Mouse (Mus musculus): ENCODE results near the gene Tns1. TPM values are rescaled to one million over a fixed set of nuclear protein-coding genes. Genes with fewer than 3 reads are reported as not detected.

The Tns1 gene
- polyA plus RNA-seq, 1 experiment: 111 TPM

- Histone ChIP-seq H3K36me3 (ENCODE audit: control insufficient read depth, insufficient read depth) (no peaks in the 10 kb centered on the region), H3K4me2 (ENCODE audit: low read depth) (no peak overlapping the region)
- TF ChIP-seq SRF (IDR thresholded peaks at IDR 0.05; ENCODE audit: control insufficient read depth, insufficient read length, low read depth) (no peak), CEBPB (IDR thresholded peaks at IDR 0.05; ENCODE audit: insufficient read depth, poor library complexity, severe bottlenecking) (no peak), MYOG (IDR thresholded peaks at IDR 0.05; ENCODE audit: control insufficient read depth in 1 of 3, insufficient read depth in 1 of 3, insufficient read length in 2 of 3, low read depth in 2 of 3) (no peak), MYOD1 (IDR thresholded peaks at IDR 0.05; ENCODE audit: control insufficient read depth in 1 of 3, insufficient read length in 2 of 3, low read depth in 2 of 3) (peak in 1 of 3 experiments; percentile 20), E2F4 (IDR thresholded peaks at IDR 0.05; ENCODE audit: insufficient read depth) (no peak), POLR2A (IDR thresholded peaks at IDR 0.05; ENCODE audit: insufficient read length, low read depth) (no peak)
Measured at GRCm38 (mm10) chr1:74094497-74095270, 29.6 kb downstream of the Tns1 start.

GRCm38 (mm10) chr1:74093447-74093846 lies 30.8 kb downstream of the Tns1 start:
- Histone ChIP-seq H3K36me3 (ENCODE audit: control insufficient read depth, insufficient read depth) (no peaks in the 10 kb centered on the region), H3K79me2 (ENCODE audit: control insufficient read depth, insufficient read depth) (no peaks in the 10 kb centered on the region), H3K4me2 (ENCODE audit: low read depth) (no peak overlapping the region), H3K4me3 (no peak overlapping the region), H3K27me3 (ENCODE audit: control insufficient read depth, insufficient read depth, insufficient read length) (peaks cover 16% of the 10 kb centered on the region), H3ac (ENCODE audit: control insufficient read depth, insufficient read length) (no peak overlapping the region)
- TF ChIP-seq USF1 (IDR thresholded peaks at IDR 0.05; ENCODE audit: low read depth) (no peak), MYOD1 (IDR thresholded peaks at IDR 0.05; ENCODE audit: control insufficient read depth in 1 of 3, insufficient read length in 2 of 3, low read depth in 2 of 3) (no peak), POLR2A (IDR thresholded peaks at IDR 0.05; ENCODE audit: insufficient read length, low read depth) (no peak), E2F4 (IDR thresholded peaks at IDR 0.05; ENCODE audit: insufficient read depth) (no peak), TCF3 (IDR thresholded peaks at IDR 0.05; ENCODE audit: insufficient read length, low read depth) (no peak), MAX (IDR thresholded peaks at IDR 0.05; ENCODE audit: low read depth) (no peak), REST (IDR thresholded peaks at IDR 0.05; ENCODE audit: insufficient read depth, insufficient read length) (no peak)

More at GRCm38 (mm10) chr1:74094497-74095270, 29.6 kb downstream of the Tns1 start:
- peaks cover 26% of the 10 kb centered on the region for H3K27me3 ChIP-seq (ENCODE audit: control insufficient read depth, insufficient read depth, insufficient read length)
- no peaks in the 10 kb centered on the region for H3K79me2 ChIP-seq (ENCODE audit: control insufficient read depth, insufficient read depth)
- no peak overlapping the region for H3ac ChIP-seq (ENCODE audit: control insufficient read depth, insufficient read length)
- no peak overlapping the region for H3K4me3 ChIP-seq

GRCm38 (mm10) chr1:74092242-74092641 lies 32.0 kb downstream of the Tns1 start:
- no peak for TF ChIP-seq POLR2A (IDR thresholded peaks at IDR 0.05; ENCODE audit: insufficient read length, low read depth)
- TF ChIP-seq MYOD1 (IDR thresholded peaks at IDR 0.05; ENCODE audit: control insufficient read depth in 1 of 3, insufficient read length in 2 of 3, low read depth in 2 of 3): no peak
- TF ChIP-seq MAX (IDR thresholded peaks at IDR 0.05; ENCODE audit: low read depth): no peak
- TF ChIP-seq TCF3 (IDR thresholded peaks at IDR 0.05; ENCODE audit: insufficient read length, low read depth): no peak
- TF ChIP-seq SRF (IDR thresholded peaks at IDR 0.05; ENCODE audit: control insufficient read depth, insufficient read length, low read depth): no peak
- TF ChIP-seq REST (IDR thresholded peaks at IDR 0.05; ENCODE audit: insufficient read depth, insufficient read length): no peak
- TF ChIP-seq POLR2AphosphoS2 (IDR thresholded peaks at IDR 0.05; ENCODE audit: insufficient read length, low read depth): no peak
- TF ChIP-seq USF1 (IDR thresholded peaks at IDR 0.05; ENCODE audit: low read depth): no peak
- no peak for TF ChIP-seq TCF12 (IDR thresholded peaks at IDR 0.05; ENCODE audit: insufficient read depth, poor library complexity, severe bottlenecking)
- Histone ChIP-seq H3K36me3 (ENCODE audit: control insufficient read depth, insufficient read depth) (no peaks in the 10 kb centered on the region), H3K27me3 (ENCODE audit: control insufficient read depth, insufficient read depth, insufficient read length) (peaks cover 7% of the 10 kb centered on the region), H3K4me3 (no peak overlapping the region), H3K4me2 (ENCODE audit: low read depth) (no peak overlapping the region), H3K79me2 (ENCODE audit: control insufficient read depth, insufficient read depth) (no peaks in the 10 kb centered on the region), H3ac (ENCODE audit: control insufficient read depth, insufficient read length) (no peak overlapping the region)

GRCm38 (mm10) chr1:74091611-74092224 lies 32.5 kb downstream of the Tns1 start:
- no peak overlapping the region for H3K4me3 ChIP-seq
- no peak overlapping the region for H3ac ChIP-seq (ENCODE audit: control insufficient read depth, insufficient read length)
- H3K36me3 ChIP-seq (ENCODE audit: control insufficient read depth, insufficient read depth): no peaks in the 10 kb centered on the region
- no peaks in the 10 kb centered on the region for H3K79me2 ChIP-seq (ENCODE audit: control insufficient read depth, insufficient read depth)
- H3K4me2 ChIP-seq (ENCODE audit: low read depth): no peak overlapping the region
- TF ChIP-seq MYOD1 (IDR thresholded peaks at IDR 0.05; ENCODE audit: control insufficient read depth in 1 of 3, insufficient read length in 2 of 3, low read depth in 2 of 3) (no peak), TCF3 (IDR thresholded peaks at IDR 0.05; ENCODE audit: insufficient read length, low read depth) (no peak), POLR2AphosphoS2 (IDR thresholded peaks at IDR 0.05; ENCODE audit: insufficient read length, low read depth) (no peak)
- peaks cover 6% of the 10 kb centered on the region for H3K27me3 ChIP-seq (ENCODE audit: control insufficient read depth, insufficient read depth, insufficient read length)

- Histone ChIP-seq H3ac (ENCODE audit: control insufficient read depth, insufficient read length) (no peak overlapping the region), H3K36me3 (ENCODE audit: control insufficient read depth, insufficient read depth) (no peaks in the 10 kb centered on the region), H3K79me2 (ENCODE audit: control insufficient read depth, insufficient read depth) (no peaks in the 10 kb centered on the region), H3K27me3 (ENCODE audit: control insufficient read depth, insufficient read depth, insufficient read length) (peaks cover 6% of the 10 kb centered on the region), H3K4me2 (ENCODE audit: low read depth) (no peak overlapping the region), H3K4me3 (no peak overlapping the region)
- no peak for TF ChIP-seq MAX (IDR thresholded peaks at IDR 0.05; ENCODE audit: low read depth)
- TF ChIP-seq MYOD1 (IDR thresholded peaks at IDR 0.05; ENCODE audit: control insufficient read depth in 1 of 3, insufficient read length in 2 of 3, low read depth in 2 of 3): no peak
- TF ChIP-seq MYOG (IDR thresholded peaks at IDR 0.05; ENCODE audit: control insufficient read depth in 1 of 3, insufficient read depth in 1 of 3, insufficient read length in 2 of 3, low read depth in 2 of 3): no peak
- TF ChIP-seq REST (IDR thresholded peaks at IDR 0.05; ENCODE audit: insufficient read depth, insufficient read length): no peak
- no peak for TF ChIP-seq USF1 (IDR thresholded peaks at IDR 0.05; ENCODE audit: low read depth)
- no peak for TF ChIP-seq E2F4 (IDR thresholded peaks at IDR 0.05; ENCODE audit: insufficient read depth)
- no peak for TF ChIP-seq SRF (IDR thresholded peaks at IDR 0.05; ENCODE audit: control insufficient read depth, insufficient read length, low read depth)
- TF ChIP-seq TCF12 (IDR thresholded peaks at IDR 0.05; ENCODE audit: insufficient read depth, poor library complexity, severe bottlenecking): no peak
- no peak for TF ChIP-seq POLR2A (IDR thresholded peaks at IDR 0.05; ENCODE audit: insufficient read length, low read depth)
- TF ChIP-seq CEBPB (IDR thresholded peaks at IDR 0.05; ENCODE audit: insufficient read depth, poor library complexity, severe bottlenecking): no peak
- TF ChIP-seq TCF3 (IDR thresholded peaks at IDR 0.05; ENCODE audit: insufficient read length, low read depth): no peak
- TF ChIP-seq POLR2AphosphoS2 (IDR thresholded peaks at IDR 0.05; ENCODE audit: insufficient read length, low read depth): no peak
Measured at GRCm38 (mm10) chr1:74091138-74091537, 33.1 kb downstream of the Tns1 start.
